Mouse (Mus musculus) embryonic facial prominence, embryonic 14.5 days (tissue): ENCODE measurements around the gene Lrrc51. TPM values are rescaled to one million over a fixed set of nuclear protein-coding genes. Genes with fewer than 3 reads are reported as not detected.
"Not testable (repeated sequence)": the region's sequence is repeated elsewhere in the genome, so short reads cannot be mapped to it uniquely, and the experiment has no call there.

Experiments
- ATAC-seq: fragments of 200-750 bp; cut with Nextera tagmentation; 2 replicates; pipeline ENCODE4 v1.8.0; 2017; ENCODE audit warnings: low read depth, moderate number of reproducible peaks, moderate TSS enrichment
- DNase-seq: peaks from one replicate; pipeline ENCODE4 v3.0.0-alpha.2; 2015; ENCODE audit warnings: low spot score
- H3K27ac ChIP-seq: fragments of 300-500 bp; sonication (generic); replicated peaks from 2 replicates; pipeline ENCODE4 v1.5.1; 2014; ENCODE audit warnings: low read depth, mild to moderate bottlenecking, low read length, moderate library complexity
- H3K27me3 ChIP-seq: fragments of 300-500 bp; sonication (generic); replicated peaks from 2 replicates; pipeline ENCODE4 v1.6.1; 2014; ENCODE audit warnings: low read length; ENCODE audit not compliant: control insufficient read depth, insufficient read depth
- H3K36me3 ChIP-seq: fragments of 300-500 bp; sonication (generic); 2 replicates; pipeline ENCODE4 v1.6.1; 2014; ENCODE audit warnings: low read length, mixed read lengths; ENCODE audit not compliant: control insufficient read depth, insufficient read depth
- H3K4me1 ChIP-seq: fragments of 300-500 bp; sonication (generic); 2 replicates; pipeline ENCODE4 v1.6.1; 2014; ENCODE audit warnings: antibody characterized with exemption, low read length; ENCODE audit not compliant: control insufficient read depth, insufficient read depth
- H3K4me2 ChIP-seq: fragments of 300-500 bp; sonication (generic); 2 replicates; pipeline ENCODE4 v1.6.1; 2014; ENCODE audit warnings: low read depth, mild to moderate bottlenecking, low read length, moderate library complexity, mixed read lengths
- H3K4me3 ChIP-seq: fragments of 300-500 bp; sonication (generic); 2 replicates; pipeline ENCODE4 v1.5.1; 2014; ENCODE audit warnings: low read depth, mild to moderate bottlenecking, low read length
- H3K9ac ChIP-seq: fragments of 300-500 bp; sonication (generic); 2 replicates; pipeline ENCODE4 v1.6.1; 2014; ENCODE audit warnings: low read depth, mild to moderate bottlenecking, low read length, moderate library complexity, mixed read lengths
- H3K9me3 ChIP-seq: fragments of 300-500 bp; sonication (generic); 2 replicates; pipeline ENCODE4 v1.6.1; 2016; ENCODE audit warnings: low read length; ENCODE audit not compliant: control insufficient read depth
- WGBS: fragments of 180-500 bp; shearing (Covaris S2); extraction: QIAGEN DNeasy Blood & Tissue Kit; methylation state at CpG from one replicate; pipeline ENCODE4 v1.1.7; 2014; 5-methylcytosine and 5-hydroxymethylcytosine counted together
- polyA plus RNA-seq: library from polyadenylated mRNA; unstranded; fragments of >200 nt; fragmentation: Nextera tagmentation; extraction: Ambion mirVana; gene quantifications from 2 replicates; pipeline ENCODE4 v1.2.1, GENCODE M21; 2014

The Lrrc51 gene
- polyA plus RNA-seq, 1 experiment from 2014 or later = 14.2 TPM

DNA sequence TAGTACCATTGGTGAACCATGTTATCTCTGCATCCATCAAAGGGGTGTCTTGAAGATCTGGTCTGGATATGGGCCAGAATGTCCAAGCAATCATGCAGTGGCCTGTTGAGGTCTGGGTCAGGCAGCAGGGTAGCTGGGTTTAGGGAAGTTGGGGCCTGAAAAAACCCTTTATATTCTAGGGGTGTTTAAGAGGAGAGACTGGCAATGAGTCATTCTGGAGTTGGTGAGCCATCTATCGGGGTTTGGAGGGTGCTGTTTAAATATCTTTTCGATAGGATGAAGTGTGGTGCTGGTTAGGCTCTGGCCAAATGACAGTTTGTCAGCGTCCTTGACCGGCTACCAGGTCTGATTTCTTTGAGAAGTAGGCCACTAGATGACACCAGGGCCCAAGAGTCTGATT, 2.3 kb upstream of the Lrrc51 start:
- H3K27me3 ChIP-seq = no peaks in the 10 kb centered on the region
- H3K9me3 ChIP-seq = no peaks in the 10 kb centered on the region
- H3K9ac ChIP-seq = no peak overlapping the region
- no peak overlapping the region for H3K4me2 ChIP-seq
- DNase-seq (no peak), ATAC-seq (no peak)
- 0 out of 2 replicates have a peak, but pooled peaks cover 3% of the 10 kb centered on the region for H3K36me3 ChIP-seq
- no peak overlapping the region for H3K4me3 ChIP-seq
- peaks cover 4% of the 10 kb centered on the region; the same call in 1 of the 2 replicates for H3K4me1 ChIP-seq
- H3K27ac ChIP-seq = no peak overlapping the region
- WGBS = 98% methylated on average over 4 of the region's 4 CpGs

DNA sequence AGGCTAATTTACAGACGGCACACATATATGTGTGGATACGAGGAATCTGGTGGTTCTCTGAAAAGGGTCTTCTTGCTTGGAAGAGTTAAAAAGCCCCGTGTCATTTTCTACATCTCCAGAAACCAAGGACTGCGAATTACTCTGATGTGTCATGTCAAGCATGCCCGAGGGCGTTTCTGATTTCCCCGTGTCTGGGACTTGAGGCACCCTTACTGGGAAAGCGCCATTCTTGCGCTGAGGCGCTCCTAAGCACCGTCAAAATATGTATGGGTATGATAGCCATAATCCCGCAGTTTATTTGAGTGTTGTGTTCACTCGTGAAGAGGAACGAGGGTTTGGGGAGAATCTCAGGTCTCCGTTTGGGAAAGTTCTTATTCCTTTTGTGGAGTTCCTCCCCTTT, 395 bp downstream of the Lrrc51 start:
- peak; percentile 42 for ATAC-seq
- WGBS = 3% methylated on average over 15 of the region's 15 CpGs

DNA sequence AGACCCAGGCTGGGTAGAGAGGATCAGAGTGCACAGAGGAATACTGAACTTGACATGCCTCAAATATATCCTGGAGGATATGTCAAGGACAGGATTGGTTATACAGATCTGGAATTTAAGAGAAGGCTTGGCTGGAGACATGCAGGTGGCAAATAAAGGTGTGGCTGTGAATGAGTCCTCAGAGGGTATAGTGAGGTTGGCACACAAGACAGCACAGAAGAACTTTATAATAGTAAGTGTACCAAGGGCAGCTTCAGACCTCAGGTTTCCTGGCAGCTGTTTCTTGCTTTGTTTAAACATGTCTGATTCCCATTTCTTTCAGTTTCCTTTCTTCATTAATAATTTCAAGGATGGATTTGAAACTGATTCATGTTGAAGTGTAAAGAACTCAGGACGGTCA, 1.1 kb downstream of the Lrrc51 start:
- Histone ChIP-seq H3K4me1 (peaks cover 4% of the 10 kb centered on the region; the same call in 1 of the 2 replicates), H3K9me3 (no peaks in the 10 kb centered on the region), H3K9ac (no peak overlapping the region), H3K27me3 (no peaks in the 10 kb centered on the region), H3K36me3 (no peaks in the 10 kb centered on the region), H3K27ac (no peak overlapping the region), H3K4me2 (peak overlapping the region; percentile 74), H3K4me3 (peak overlapping the region; percentile 90)
- WGBS = 77% methylated on average over 1 of the region's 1 CpGs
- DNase-seq (no peak), ATAC-seq (no peak)

More for the DNA sequence above, 395 bp downstream of the Lrrc51 start:
- no peaks in the 10 kb centered on the region for H3K27me3 ChIP-seq
- H3K27ac ChIP-seq = peak overlapping the region; percentile 79
- H3K4me1 ChIP-seq = peaks cover 4% of the 10 kb centered on the region; the same call in 1 of the 2 replicates
- H3K36me3 ChIP-seq = no peaks in the 10 kb centered on the region
- DNase-seq = peak; percentile 55
- H3K4me2 ChIP-seq = peak overlapping the region; percentile 74
- H3K9me3 ChIP-seq = no peaks in the 10 kb centered on the region
- peak overlapping the region; percentile 85 for H3K9ac ChIP-seq
- peak overlapping the region; percentile 90 for H3K4me3 ChIP-seq

DNA sequence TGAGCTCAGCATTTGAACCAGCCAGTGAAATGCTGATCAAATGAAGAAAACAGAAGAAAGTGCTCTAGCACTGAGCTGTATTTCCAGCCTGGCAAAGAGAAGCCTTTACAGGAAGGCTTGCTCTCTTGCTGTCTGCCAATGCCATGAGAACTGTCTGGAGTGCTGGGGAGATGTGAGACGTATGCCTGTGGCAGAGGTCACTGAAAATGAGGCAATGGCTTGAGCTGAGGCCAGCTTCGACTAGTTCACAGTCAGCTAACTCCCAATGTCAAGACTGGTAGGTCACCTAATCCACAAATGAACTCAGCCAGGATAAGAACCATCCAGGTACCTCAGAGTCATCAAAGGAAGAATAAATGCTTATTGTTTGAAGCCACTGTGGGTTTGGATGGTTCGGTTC, 5.6 kb downstream of the Lrrc51 start:
- Histone ChIP-seq H3K4me3 (no peak overlapping the region), H3K27ac (no peak overlapping the region), H3K27me3 (no peaks in the 10 kb centered on the region), H3K9me3 (no peaks in the 10 kb centered on the region), H3K9ac (no peak overlapping the region), H3K4me1 (no peaks in the 10 kb centered on the region), H3K4me2 (no peak overlapping the region), H3K36me3 (no peaks in the 10 kb centered on the region)
- DNase-seq (no peak), ATAC-seq (no peak)
- 73% methylated on average over 3 of the region's 3 CpGs for WGBS

DNA sequence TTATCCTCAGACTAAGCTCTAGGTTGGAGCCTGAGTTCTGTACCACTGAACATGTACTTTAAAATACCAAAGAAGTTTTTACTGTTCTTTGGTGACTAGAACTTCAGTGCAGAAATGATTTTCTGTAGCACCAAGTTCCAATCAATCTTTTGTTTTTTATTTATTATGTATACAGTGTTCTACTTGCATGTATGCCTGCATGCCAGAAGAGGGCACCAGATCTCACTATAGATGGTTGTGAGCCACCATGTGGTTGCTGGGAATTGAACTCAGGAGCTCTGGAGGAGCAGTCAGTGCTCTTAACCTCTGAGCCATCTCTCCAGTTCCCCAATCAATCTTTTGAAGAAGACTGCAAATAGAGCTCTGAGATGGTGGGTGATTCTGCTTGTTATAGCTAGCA, 7.8 kb downstream of the Lrrc51 start:
- ATAC-seq = not testable (repeated sequence)

DNA sequence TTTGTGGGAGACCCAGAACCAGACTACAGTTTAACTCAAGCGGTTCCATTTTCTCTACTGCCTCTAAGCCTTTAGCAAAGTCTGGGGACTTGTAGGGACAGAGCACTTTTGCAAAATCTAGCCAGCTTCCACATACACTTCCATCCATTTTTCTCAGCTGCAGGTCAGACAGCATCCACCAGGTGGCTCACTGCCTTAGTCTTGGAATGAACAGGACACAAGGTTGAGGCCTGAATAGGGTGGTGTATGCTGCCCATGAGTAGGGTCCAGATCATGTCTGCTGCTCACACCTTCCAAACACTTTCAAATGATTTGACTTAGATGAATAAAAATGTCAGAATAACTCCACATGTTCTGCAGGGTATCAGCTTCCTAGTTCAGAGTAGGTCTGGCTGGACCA, 15.6 kb downstream of the Lrrc51 start:
- Histone ChIP-seq H3K4me3 (no peak overlapping the region), H3K27me3 (no peaks in the 10 kb centered on the region), H3K4me2 (no peak overlapping the region), H3K9ac (peak overlapping the region; percentile 30; the same call in 1 of the 2 replicates), H3K36me3 (peaks cover 18% of the 10 kb centered on the region), H3K9me3 (no peaks in the 10 kb centered on the region), H3K27ac (no peak overlapping the region), H3K4me1 (no peaks in the 10 kb centered on the region)
- WGBS = 20% methylated on average over 1 of the region's 1 CpGs
- ATAC-seq (peak; percentile 82), DNase-seq (peak; percentile 69)

More for the DNA sequence above, 7.8 kb downstream of the Lrrc51 start:
- not testable (repeated sequence) for H3K9me3 ChIP-seq, H3K9ac ChIP-seq, H3K27me3 ChIP-seq, H3K4me3 ChIP-seq, H3K4me1 ChIP-seq, H3K4me2 ChIP-seq, H3K27ac ChIP-seq, DNase-seq, H3K36me3 ChIP-seq

DNA sequence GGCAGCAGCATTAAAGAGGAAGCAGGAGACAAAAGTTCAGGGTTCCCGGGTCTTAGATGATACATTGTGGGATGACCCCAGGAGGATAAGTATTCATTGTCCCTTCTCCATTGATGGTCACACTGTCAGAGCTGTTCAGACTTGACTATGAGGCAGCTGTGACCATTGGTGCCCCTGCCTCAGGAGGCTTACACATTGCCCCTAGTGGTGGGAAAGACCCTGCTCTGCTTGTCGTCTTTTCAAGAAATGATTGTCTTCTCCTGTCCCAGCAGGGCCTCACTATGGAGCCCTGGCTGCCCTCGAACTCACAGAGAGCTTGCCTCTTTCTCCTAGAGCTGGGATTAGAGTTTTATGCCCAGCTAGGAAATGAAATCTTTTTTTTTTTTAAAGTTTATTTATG, 21.7 kb downstream of the Lrrc51 start:
- no peaks in the 10 kb centered on the region for H3K9me3 ChIP-seq
- 61% methylated on average over 3 of the region's 3 CpGs for WGBS
- no peaks in the 10 kb centered on the region for H3K27me3 ChIP-seq
- no peak overlapping the region for H3K9ac ChIP-seq
- H3K4me2 ChIP-seq = no peak overlapping the region
- ATAC-seq (no peak), DNase-seq (no peak)
- H3K4me3 ChIP-seq = no peak overlapping the region
- peaks cover 57% of the 10 kb centered on the region for H3K36me3 ChIP-seq
- H3K27ac ChIP-seq = no peak overlapping the region
- H3K4me1 ChIP-seq = no peaks in the 10 kb centered on the region

DNA sequence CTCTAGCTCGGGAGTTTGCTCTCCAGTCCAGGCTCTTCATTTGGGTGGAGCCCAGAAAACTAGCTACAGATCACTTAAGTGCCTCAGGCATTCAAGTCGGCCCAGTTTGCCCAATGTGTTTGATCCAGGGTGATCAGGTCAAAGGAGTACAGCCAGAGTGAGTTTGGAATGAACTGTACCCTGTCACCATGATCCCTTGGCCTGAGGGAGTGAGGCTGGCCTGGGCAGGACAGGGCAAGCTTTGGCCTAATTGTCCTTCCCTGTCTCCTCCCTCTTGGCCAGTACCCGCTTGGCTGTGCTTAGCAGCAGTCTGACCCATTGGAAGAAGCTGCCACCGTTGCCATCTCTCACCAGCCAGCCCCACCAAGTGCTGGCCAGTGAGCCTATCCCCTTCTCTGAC, 23.6 kb downstream of the Lrrc51 start:
- peaks cover 6% of the 10 kb centered on the region for H3K4me1 ChIP-seq
- no peak for ATAC-seq
- peaks cover 57% of the 10 kb centered on the region for H3K36me3 ChIP-seq
- no peak for DNase-seq
- H3K9ac ChIP-seq = no peak overlapping the region
- no peaks in the 10 kb centered on the region for H3K27me3 ChIP-seq
- WGBS = 79% methylated on average over 4 of the region's 4 CpGs
- no peak overlapping the region for H3K4me2 ChIP-seq
- H3K4me3 ChIP-seq = no peak overlapping the region
- H3K27ac ChIP-seq = no peak overlapping the region
- no peaks in the 10 kb centered on the region for H3K9me3 ChIP-seq

DNA sequence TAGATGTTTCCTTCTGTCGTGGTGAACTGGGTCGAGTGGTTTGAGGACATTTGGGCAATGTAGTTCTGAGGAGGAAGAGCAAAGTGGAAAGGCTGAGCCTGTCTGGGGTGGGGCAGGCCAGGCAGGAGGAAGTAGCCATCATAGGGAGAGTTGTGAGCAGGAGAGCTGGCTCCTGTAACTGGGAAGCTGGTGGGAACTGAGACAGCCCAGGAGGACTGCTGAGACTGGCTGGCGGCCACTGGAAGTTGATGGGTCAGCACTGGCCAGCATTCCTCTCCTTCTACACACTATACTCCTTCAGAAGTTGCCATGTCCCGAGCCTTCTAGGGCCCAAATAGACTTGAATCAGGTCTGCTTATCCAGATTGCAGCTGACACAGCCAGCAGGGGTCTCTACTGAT, 25.3 kb downstream of the Lrrc51 start:
- Histone ChIP-seq H3K4me2 (no peak overlapping the region), H3K4me3 (no peak overlapping the region), H3K9me3 (no peaks in the 10 kb centered on the region), H3K27ac (no peak overlapping the region), H3K27me3 (no peaks in the 10 kb centered on the region), H3K36me3 (peaks cover 42% of the 10 kb centered on the region), H3K9ac (peak overlapping the region; percentile 32; the same call in 1 of the 2 replicates), H3K4me1 (peaks cover 8% of the 10 kb centered on the region)
- no peak for DNase-seq
- no peak for ATAC-seq
- WGBS = 83% methylated on average over 4 of the region's 4 CpGs
